Mouse (Mus musculus): Measurements from ENCODE around the gene Rbmxl1.

- TF ChIP-seq POLR2A (IDR thresholded peaks at IDR 0.05; ENCODE audit: control insufficient read depth, extremely low read depth, insufficient read depth, low read length, poor library complexity) (no peak), CTCF (IDR thresholded peaks at IDR 0.05; ENCODE audit: borderline replicate concordance, control insufficient read depth, extremely low read depth, insufficient read depth, low read length, poor library complexity) (no peak)
Measured at GRCm38 (mm10) chr8:78549971-78550751, 41.5 kb upstream of the Rbmxl1 start.
